Mouse (Mus musculus) mesoderm, embryonic 11.5 days (tissue): Measurements from ENCODE around the gene Fbxo34.

Source experiments
- DNase-seq: peaks from one replicate; pipeline ENCODE4 v3.0.0-alpha.2; 2012; ENCODE audit warnings: low read depth, low spot score

Fbxo34 gene

DNA sequence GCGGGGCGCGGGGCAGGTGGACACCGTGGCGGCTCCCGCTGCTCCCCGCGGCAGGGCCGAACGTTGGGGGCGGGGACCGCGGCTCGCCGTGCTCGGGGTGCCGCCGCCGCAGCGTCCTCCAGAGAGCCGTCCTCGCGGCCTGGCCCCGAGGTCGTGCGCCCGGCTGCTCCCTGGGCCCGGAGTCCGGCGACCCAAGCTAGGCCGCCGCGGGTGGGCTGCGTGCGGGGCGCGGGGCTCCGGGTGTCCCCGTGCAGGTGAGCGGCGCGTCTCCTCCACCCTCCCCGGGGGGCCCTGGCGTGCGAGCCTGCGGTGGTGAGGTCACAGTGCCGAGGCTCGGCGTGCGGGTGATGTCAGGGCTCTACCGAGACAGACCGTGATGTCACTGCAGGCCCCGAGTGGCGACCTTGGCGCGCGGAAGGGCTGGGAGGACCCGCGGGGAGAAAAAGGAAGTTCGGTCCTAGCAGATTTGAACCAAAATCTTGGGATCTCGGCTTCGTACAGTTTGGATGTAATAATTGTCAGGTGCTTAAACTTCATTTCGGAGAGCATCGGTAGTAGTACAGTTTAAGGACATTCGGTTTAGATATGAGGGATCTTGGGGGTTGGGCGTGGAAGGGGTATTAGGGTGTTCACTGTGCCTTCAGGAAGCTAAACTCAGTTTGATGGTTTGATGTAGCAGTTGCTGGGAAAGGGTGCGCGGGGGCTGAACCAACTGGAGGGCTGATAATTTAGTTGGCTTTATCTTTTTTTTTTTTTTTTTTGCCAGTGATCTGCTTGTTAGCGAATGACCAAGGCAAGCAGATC lies 22.7 kb downstream of the Fbxo34 start:
- DNase-seq: peak; percentile 73

DNA sequence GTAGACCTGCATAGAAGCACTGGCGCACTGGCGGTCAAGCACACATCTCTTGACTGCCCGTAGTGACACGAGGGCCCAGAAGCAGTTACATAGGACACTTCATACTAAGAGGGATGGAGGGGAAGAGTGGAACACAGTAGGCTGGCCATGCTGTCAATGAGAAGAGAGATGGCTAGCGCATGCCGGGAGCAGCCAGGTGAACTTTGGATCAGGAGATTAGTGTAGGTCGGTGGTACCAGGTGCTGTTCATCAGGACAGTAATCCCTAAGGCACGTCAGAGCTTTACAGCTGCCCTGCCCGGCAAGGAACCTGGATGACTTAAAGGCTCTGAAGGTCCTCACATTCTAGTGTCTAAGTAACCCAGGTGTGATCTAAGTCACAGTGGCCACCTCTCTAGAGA lies 23.7 kb downstream of the Fbxo34 start:
- no peak for DNase-seq

DNA sequence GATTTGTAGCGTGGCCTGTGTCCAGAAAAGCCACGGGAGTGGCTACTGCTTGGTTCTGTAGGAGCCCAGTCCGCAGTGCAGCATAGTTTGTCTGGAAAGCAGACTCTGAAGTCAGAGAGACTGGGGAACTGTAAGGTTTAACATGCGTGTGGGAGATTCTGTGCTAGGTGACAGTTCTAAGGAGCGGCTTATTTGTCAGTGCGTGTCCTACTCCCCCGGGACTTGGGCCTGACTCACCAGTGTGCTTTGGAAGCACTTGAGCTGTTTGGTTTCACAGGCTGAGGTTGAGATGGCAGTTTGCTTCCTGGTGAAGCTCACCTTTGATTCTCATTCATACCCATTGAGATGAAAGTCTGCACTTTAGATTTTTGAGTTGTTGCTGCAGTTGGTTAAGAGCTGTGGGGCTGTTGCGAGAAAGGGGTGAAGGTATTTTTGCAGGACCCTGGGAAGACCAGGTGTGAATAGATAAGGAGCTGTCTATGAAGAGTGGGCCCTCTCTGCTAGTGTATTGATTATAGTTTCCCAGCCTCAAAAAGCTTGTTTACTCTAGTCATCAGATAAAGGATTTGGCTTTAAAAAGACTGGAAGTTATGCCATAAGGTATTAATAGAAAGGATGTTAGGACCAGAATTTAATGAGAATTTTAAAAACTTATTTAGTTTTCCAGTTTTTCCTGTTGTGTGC lies 24.5 kb downstream of the Fbxo34 start:
- DNase-seq: no peak

DNA sequence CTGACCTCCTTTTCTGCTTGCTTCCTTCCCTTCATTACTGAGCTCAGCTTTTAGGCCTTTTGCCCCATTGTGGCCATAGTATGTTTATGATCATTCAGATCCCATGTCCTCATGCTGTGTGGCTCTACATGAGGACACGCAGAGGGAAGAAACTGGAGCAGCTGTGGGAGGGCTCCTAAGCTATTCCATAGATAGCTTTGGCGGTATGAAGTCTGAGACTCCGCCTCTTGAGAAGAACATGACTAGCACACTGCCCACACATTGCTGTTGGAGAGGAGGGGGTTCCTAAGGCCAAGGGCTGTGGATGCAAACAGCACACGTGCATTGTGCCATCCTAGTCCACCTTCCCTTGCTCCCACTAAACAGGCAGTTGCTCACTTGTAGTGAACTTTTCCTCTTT lies 26.0 kb downstream of the Fbxo34 start:
- DNase-seq: no peak

DNA sequence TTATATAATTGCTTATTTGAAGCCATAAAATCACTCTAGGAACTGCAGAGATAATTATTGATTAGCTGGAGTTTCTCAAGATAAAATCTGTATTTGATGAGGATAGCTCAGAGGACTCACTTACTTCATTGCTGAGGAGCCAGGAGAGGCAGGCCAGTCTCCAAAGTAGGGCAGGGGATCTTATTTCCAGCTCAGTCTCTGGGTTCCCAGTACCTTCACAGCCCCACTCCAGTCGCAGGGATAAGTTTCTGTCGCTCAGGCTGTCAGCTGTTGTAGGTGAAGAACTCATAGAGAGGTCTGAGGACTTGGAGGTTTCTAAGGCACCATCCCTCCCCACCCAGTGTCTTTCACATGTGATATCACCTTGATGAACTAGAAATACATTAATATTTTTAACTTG lies 27.5 kb downstream of the Fbxo34 start:
- DNase-seq: no peak

DNA sequence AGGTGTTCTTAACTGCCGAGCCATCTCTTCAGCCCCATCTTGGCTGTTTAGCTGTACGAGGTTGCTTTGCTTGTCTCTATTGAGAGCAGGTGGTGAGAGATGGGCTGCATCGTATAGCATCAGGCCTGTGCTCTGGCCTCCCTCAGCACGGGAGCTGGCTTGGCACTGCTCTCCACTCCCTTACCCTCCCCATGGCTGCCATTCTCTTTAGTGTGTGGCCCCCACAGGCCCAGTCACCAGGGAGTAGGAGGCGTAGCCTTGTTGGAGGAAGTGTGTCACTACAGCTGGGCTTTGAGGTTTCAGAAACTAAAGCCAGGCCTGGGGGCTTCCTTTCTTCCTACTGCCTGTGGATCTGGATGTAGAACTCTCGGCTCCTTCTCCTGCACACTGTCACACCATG lies 32.0 kb downstream of the Fbxo34 start:
- no peak for DNase-seq

DNA sequence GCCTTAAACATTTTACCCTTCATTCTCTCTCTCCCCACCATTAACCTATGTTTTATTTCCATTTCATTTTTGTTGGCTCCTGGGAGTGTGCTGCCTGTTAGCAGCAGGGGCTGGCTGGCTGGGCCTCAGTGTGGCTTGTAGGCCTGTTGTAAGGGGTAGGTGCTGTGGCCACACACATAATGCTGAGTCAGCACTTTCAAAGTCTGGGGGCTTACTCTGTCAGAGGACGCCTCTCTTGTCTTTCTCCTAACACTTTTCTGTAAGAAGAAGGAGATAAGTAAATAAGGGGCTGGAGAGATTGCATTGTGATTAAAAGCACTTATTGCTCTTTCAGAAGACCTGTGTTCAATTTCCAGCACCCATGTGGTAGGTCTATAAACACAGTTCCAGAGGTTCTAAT lies 32.9 kb downstream of the Fbxo34 start:
- DNase-seq: no peak

DNA sequence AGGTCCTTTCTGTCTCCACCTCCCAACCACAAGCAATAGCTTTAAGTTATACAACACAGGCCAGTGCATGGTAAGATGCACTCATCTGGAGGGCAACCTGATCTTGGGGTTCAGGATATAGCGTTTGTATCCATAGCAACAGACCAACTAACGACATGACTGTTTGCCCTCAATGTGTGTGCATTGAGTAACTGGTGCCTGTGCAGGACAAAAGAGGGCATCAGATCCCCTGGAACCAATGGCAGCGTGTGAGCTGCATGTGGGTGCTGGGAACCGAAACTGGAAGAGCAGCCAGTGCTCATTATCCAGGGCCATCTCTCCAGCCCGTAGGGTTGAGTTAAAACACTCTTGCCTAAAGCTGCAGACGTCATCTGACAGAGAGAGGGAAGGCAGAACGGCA lies 38.5 kb downstream of the Fbxo34 start:
- DNase-seq: no peak

DNA sequence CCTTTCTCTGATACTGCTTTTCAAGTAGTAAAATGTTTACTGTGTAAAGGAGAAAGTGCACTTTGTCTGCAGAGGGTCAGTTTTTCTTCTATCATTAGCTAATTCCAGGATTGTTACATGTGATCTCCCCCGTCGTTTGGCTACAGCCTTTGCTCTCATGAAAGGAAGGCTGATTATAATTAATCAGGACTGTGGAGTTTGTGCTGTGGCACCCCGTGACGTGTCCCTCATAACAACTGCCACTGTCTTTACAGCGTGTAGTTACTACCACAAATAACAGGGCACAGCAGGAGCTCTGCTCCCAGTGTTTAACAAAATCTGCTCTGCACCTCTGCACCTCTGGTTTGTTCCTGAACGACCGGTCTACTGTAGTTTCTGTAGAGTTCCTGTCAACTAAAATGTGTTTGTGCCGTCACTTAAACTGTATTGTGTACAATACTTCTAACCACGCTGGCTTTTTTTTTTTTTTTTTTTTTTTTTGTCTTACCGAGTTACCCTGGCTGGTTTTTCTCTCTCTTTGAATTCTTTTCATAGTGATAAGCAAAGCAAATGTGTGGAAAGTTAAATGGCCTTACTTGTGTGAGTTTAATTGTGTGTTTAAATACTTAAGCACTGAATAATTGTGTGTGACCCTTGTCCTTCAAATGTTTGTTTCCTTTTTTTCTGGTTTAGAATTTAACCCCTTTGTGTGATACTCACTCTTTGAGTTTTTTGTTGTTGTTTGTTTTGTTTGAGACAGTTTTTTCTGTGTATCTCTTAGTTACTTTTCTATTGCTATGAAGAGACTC lies 39.3 kb downstream of the Fbxo34 start:
- DNase-seq: peak; percentile 17

DNA sequence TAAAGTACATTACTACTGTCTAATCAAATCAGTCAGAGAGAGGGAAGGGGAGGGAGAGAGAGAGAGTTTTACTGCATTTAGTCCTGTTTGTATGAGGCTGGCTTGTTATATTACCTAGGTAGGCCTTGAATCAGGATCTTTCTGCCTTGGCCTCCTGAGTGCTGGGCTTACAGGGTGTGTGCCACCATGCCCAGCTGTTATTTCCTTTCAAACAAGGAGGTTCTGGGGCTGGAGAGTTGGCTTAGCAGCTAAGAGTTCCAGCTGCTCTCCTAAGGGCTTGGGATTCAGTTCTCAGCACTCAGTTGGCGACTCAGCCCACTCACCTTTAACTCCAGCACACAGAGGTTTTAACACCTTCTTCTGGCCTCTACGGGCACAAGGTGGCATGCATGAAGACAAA lies 40.5 kb downstream of the Fbxo34 start:
- DNase-seq: no peak

DNA sequence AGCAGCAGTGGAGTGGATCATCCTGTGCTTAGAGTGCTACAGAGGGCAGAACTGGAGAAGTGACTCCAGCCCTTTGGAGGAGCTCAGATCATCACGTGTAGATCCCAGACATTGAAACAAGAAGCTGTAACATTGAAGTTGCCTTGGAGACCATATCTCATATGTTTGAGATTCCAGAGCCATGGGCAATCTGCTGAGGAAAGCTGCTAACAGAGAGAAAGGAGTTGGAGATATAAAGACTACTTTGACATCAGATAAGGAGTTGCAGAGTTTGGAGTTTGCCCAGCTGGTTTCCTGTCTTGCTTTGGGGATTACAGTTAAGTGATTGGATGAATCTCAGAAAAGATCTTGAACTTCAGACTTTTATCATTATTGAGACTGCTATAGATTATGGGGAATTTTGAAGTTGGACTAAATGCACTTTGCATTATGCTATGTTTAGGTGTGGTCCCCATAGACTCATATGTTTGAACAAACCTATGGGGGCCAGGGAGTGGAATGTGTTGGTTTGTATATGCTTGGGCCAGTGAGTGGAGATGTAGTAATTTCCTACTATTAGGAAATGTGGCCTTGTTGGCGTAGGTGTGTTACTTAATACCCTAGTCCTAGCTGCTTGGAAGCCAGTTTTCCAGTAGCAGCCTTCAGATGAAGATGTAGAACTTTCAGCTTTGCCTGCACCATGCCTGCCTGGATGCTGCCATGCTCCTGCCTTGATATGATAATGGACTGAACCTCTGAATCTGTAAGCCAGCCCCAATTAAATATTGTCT lies 43.6 kb downstream of the Fbxo34 start:
- no peak for DNase-seq

DNA sequence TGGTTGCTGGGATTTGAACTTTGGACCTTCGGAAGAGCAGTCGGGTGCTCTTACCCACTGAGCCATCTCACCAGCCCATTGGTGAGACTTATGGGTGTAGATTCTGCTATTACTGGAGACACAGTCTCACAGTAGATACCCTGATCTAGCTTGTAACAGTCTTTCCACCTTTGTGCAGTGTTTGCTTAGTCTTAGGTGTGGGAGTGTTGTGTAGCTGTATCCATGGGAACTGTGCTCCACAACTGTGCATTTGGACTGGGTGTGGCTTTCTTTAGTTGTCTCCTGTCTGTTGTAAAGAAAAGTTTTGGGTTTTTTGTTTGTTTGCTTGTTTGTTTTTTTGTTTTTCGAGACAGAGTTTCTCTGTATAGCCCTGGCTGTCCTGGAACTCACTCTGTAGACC lies 45.7 kb downstream of the Fbxo34 start:
- DNase-seq: no peak

DNA sequence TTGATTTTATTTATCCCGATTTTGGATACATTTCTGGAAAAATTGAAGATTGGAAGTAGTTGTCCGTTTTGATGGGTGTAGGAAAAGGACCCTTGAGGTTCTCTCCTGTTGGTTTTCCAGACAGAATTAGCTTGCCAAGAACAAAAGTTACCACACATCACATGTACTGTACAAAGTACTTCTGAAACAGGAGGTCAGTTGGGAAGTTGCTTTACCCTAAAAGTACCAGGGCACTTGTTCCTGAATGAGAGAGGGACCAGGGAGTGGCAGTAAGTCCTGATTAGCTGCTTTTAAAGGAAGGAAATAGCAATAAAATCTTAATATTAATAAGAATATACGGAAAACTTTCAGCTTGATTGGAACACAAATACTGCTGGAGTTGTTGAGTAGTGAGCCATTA lies 46.9 kb downstream of the Fbxo34 start:
- no peak for DNase-seq

DNA sequence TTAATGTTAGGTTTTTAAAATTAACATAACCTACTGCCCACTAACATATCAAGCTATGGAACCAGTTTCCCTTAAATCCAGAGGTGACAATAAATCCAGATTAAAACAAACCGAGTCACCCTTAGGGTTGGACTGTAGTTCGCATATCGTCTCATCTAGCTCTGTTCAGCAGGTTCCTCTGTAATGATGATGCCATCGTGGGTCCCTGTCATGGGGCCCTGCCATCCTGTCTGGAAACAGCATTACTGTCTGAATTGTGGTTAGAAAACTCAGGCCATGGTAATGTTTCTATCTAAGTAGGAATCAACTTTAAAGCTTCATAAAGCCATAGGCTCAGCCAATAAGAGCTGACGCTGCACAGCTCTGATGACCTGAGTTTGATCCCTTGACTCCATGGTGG lies 48.4 kb downstream of the Fbxo34 start:
- DNase-seq: no peak

DNA sequence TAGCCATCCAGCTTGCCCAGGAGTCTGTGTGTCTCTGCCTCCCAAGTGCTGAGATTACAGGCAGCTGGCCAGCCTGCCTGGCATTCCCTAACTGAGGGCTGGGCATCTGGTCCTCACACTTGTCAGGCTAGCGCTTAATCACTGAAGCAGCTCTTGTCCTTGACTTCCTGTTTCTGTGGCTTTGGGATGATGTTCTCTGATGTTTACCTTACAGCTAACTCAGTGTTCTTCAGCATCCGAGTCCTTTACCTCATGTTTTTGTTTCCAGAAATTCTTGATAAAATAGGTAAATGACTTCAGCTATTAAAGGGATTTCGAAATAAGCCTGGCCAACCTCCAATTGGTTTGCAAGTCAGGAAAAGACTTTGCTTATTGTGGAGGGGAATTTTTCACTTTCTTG lies 53.8 kb downstream of the Fbxo34 start:
- no peak for DNase-seq

DNA sequence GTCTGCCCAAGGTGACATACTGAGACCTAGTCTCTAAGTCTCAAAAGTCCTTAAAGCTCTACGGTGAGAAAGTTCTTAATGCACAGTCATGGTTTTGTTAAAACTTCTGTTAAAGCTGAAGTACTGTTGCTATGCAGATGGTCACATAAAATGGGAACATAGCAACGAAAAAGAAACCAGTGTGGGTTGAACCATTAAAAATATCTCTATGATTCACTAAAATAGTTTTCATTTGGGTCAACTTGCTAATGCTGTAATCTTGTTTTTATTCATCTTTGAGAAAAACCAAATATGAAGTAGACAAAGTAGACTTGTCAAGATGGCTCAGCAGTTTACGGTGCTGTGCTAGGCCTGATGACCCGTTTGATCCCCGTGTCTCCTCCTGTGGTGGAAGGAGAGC lies 56.5 kb downstream of the Fbxo34 start:
- no peak for DNase-seq

DNA sequence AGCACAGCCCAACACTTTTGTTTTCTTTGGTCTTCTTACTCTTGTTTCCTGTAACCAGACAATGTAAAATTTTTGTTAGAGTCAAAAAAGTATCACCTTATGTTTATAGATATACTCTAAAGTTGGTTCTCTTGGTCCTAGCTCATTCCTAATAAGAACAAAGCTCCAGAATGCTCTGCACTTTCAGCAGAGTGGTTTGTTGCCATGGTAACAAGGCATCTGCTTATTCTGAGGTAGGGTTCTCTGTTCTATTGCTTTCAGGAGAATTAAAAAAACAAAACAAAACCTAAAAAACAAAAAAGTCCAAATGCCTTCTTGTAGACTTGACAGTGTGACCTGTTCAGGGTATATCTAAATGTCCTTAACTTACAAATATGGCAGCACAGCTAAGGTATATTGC lies 57.8 kb downstream of the Fbxo34 start:
- no peak for DNase-seq

DNA sequence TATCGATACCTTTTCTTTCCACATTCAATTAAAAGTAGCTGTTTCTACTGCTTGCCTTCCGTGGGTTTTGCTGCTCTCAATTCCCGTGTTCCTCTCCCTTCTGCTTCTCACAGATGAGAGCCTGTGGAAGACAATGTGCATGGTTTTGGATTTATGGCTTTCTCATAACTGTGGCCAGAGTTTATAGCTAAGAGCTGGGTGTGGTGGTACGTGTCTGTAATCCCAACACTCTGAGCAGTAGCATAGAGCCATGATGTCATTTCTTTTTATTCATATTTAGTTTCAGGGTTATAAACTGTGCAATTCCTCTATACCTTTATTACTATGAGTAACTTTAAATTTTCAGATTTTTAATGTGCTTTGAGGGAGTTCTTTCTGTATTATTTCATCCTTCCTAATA lies 60.0 kb downstream of the Fbxo34 start:
- DNase-seq: no peak

DNA sequence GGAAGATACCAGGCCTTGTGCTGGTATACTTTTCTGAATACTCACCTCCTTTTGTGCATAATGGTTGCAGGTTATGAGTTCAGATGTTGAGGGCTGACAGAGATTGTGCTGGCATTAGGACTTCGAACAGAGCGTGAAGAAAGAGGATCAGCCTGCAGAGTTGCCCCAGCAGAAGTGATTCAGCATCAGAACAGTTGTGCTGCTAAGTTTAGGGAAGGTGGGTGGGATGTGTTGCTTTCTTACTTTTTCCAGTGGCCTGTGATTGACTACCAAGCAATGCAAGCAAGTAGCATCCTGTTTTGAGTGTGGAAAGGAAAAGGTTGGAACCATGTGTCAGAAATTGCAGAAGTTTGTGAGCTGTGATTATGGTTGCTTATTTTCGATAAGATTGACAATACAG lies 63.4 kb downstream of the Fbxo34 start:
- DNase-seq: no peak

DNA sequence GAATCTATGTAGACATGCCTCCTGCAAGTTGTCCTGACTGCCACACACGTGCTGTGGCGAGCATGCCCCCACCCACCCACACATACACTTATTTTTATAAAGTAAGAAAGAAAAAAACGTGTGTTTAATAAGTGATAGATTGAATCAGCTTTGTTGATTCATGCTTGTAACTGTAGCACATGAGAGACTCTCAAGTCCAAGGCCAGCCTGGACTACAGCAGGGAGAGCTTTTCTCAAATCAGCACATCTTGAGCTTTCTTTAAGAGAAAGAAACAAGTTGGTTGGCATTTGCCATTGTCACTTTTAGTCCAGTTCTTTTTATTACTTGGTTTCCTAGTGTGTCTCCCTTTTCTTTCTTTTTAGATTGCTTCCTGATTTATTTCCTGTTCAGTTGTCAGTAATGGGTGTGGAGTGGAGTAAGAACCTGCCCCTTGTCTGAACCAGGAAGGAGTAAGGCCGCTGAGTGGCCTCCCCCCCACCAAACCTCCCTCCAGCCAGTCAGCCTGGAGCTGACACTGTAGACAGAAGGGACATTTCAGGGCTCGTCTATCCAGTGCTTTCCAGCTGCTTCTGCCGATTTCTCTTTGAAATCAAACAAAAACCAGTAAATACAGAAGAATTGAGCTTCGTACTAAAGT lies 64.7 kb downstream of the Fbxo34 start:
- DNase-seq: peak; percentile 9

DNA sequence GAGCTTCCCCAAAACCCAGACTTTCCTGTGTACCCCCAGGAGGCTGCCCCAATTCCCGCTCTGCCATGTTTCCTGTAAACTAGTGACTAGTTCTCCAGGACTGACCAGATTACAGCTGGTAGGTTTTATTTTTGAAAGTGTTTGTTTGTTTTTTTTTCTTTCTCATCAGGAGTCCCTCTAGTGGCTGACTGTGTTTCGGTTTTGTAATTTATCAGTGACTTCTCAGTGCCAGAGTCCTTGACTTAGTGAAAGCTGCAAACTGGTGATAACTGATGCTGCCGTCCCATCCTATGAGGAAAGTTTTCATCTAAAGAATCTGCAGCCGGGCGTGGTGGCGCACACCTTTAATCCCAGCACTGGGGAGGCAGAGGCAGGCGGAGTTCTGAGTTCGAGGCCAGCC lies 65.4 kb downstream of the Fbxo34 start:
- no peak for DNase-seq
